Mouse (Mus musculus): Measurements from ENCODE around the gene Fam173b. TPM values are rescaled to one million over a fixed set of nuclear protein-coding genes. Genes with fewer than 3 reads are reported as not detected.

Gene Fam173b
- total RNA-seq (2014; rRNA removed; ENCODE audit: low replicate concordance) (9.7 and 15.1 TPM in 2 replicates), polyA plus RNA-seq (2015; fragmentation: Nextera tagmentation; extraction: Ambion mirVana) (13.4 and 15.3 TPM in 2 replicates)

GRCm38 (mm10) chr15:31601646-31602374 is at the start of gene Fam173b, which contains the start of gene Cct5:
Fam173b (plus strand) TSS chr15:31601852.
Cct5 (minus strand) TSS chr15:31601804.
- ATAC-seq (ENCODE audit: insufficient read depth, low read depth): peak; percentile 89
- DNase-seq (ENCODE audit: low spot score): peak; percentile 97

GRCm38 (mm10) chr15:31554855-31555254 is 46.8 kb upstream of the Fam173b start:
- ATAC-seq (ENCODE audit: insufficient read depth, low read depth): no peak
- 79% methylated on average over 2 of the region's 2 CpGs for WGBS
- H3K9ac ChIP-seq (replicated peaks; ENCODE audit: low read depth, low read length): no peak overlapping the region
- no peak overlapping the region for H3K4me3 ChIP-seq (ENCODE audit: low read depth, low read length)
- TF ChIP-seq CTCF (IDR thresholded peaks at IDR 0.05; ENCODE audit: low read depth): no peak
- TF ChIP-seq EP300 (IDR thresholded peaks at IDR 0.05; ENCODE audit: low read depth): no peak
- H3K9me3 ChIP-seq (replicated peaks; ENCODE audit: control insufficient read depth, low read length): no peaks in the 10 kb centered on the region
- H3K4me1 ChIP-seq (ENCODE audit: control insufficient read depth, insufficient read depth): no peaks in the 10 kb centered on the region
- H3K4me2 ChIP-seq (ENCODE audit: low read depth, low read length): no peak overlapping the region
- H3K27ac ChIP-seq (ENCODE audit: low read depth): no peak overlapping the region
- DNase-seq (ENCODE audit: low spot score): no peak
- no peaks in the 10 kb centered on the region for H3K27me3 ChIP-seq (ENCODE audit: control insufficient read depth, insufficient read depth, low read length)
- H3K36me3 ChIP-seq (replicated peaks; ENCODE audit: control insufficient read depth, insufficient read depth, low read length): no peaks in the 10 kb centered on the region

More at GRCm38 (mm10) chr15:31601646-31602374, at the start of gene Fam173b, which contains the start of gene Cct5:
- H3K9ac ChIP-seq (replicated peaks; ENCODE audit: low read depth, low read length): peak within 1 kb of the TSS; percentile 75
- H3K27me3 ChIP-seq (ENCODE audit: control insufficient read depth, insufficient read depth, low read length): no peaks in the 10 kb centered on the region
- H3K9me3 ChIP-seq (replicated peaks; ENCODE audit: control insufficient read depth, low read length): no peaks in the 10 kb centered on the region
- H3K4me1 ChIP-seq (ENCODE audit: control insufficient read depth, insufficient read depth): peaks cover 18% of the 10 kb centered on the region
- under 1% methylated on average over 63 of the region's 63 CpGs for WGBS
- TF ChIP-seq CTCF (IDR thresholded peaks at IDR 0.05; ENCODE audit: low read depth): no peak
- peak; percentile 92 for TF ChIP-seq EP300 (IDR thresholded peaks at IDR 0.05; ENCODE audit: low read depth)
- H3K4me3 ChIP-seq (ENCODE audit: low read depth, low read length): peak within 1 kb of the TSS; percentile 70
- H3K27ac ChIP-seq (ENCODE audit: low read depth): peak within 1 kb of the TSS; percentile 83
- H3K36me3 ChIP-seq (replicated peaks; ENCODE audit: control insufficient read depth, insufficient read depth, low read length): peaks cover 10% of the 10 kb centered on the region; the same call in 1 of the 2 replicates
- H3K4me2 ChIP-seq (ENCODE audit: low read depth, low read length): peak within 1 kb of the TSS; percentile 90

GRCm38 (mm10) chr15:31561390-31561789 is 40.3 kb upstream of the Fam173b start:
- no peaks in the 10 kb centered on the region for H3K9me3 ChIP-seq (replicated peaks; ENCODE audit: control insufficient read depth, low read length)
- ATAC-seq (ENCODE audit: insufficient read depth, low read depth) (no peak), DNase-seq (ENCODE audit: low spot score) (no peak)
- TF ChIP-seq CTCF (IDR thresholded peaks at IDR 0.05; ENCODE audit: low read depth): no peak
- TF ChIP-seq EP300 (IDR thresholded peaks at IDR 0.05; ENCODE audit: low read depth): no peak
- H3K9ac ChIP-seq (replicated peaks; ENCODE audit: low read depth, low read length): no peak overlapping the region
- H3K27ac ChIP-seq (ENCODE audit: low read depth): no peak overlapping the region
- H3K36me3 ChIP-seq (replicated peaks; ENCODE audit: control insufficient read depth, insufficient read depth, low read length): no peaks in the 10 kb centered on the region
- WGBS: 78% methylated on average over 6 of the region's 6 CpGs
- H3K27me3 ChIP-seq (ENCODE audit: control insufficient read depth, insufficient read depth, low read length): no peaks in the 10 kb centered on the region
- no peak overlapping the region for H3K4me2 ChIP-seq (ENCODE audit: low read depth, low read length)
- 0 out of 2 replicates have a peak, but pooled peaks cover 5% of the 10 kb centered on the region for H3K4me1 ChIP-seq (ENCODE audit: control insufficient read depth, insufficient read depth)
- H3K4me3 ChIP-seq (ENCODE audit: low read depth, low read length): no peak overlapping the region

GRCm38 (mm10) chr15:31561976-31562375 is 39.7 kb upstream of the Fam173b start:
- 95% methylated on average over 4 of the region's 4 CpGs for WGBS

GRCm38 (mm10) chr15:31562847-31563246 is 38.8 kb upstream of the Fam173b start:
- no peak overlapping the region for H3K9ac ChIP-seq (replicated peaks; ENCODE audit: low read depth, low read length)
- no peak for DNase-seq (ENCODE audit: low spot score)
- no peaks in the 10 kb centered on the region for H3K27me3 ChIP-seq (ENCODE audit: control insufficient read depth, insufficient read depth, low read length)
- 0 out of 2 replicates have a peak, but pooled peaks cover 5% of the 10 kb centered on the region for H3K4me1 ChIP-seq (ENCODE audit: control insufficient read depth, insufficient read depth)
- ATAC-seq (ENCODE audit: insufficient read depth, low read depth): no peak
- H3K4me2 ChIP-seq (ENCODE audit: low read depth, low read length): no peak overlapping the region
- no peaks in the 10 kb centered on the region for H3K9me3 ChIP-seq (replicated peaks; ENCODE audit: control insufficient read depth, low read length)
- H3K36me3 ChIP-seq (replicated peaks; ENCODE audit: control insufficient read depth, insufficient read depth, low read length): no peaks in the 10 kb centered on the region
- TF ChIP-seq EP300 (IDR thresholded peaks at IDR 0.05; ENCODE audit: low read depth) (no peak), CTCF (IDR thresholded peaks at IDR 0.05; ENCODE audit: low read depth) (no peak)
- H3K4me3 ChIP-seq (ENCODE audit: low read depth, low read length): no peak overlapping the region
- no peak overlapping the region for H3K27ac ChIP-seq (ENCODE audit: low read depth)
- 32% methylated on average over 8 of the region's 8 CpGs for WGBS

More at GRCm38 (mm10) chr15:31561976-31562375, 39.7 kb upstream of the Fam173b start:
- H3K9me3 ChIP-seq (replicated peaks; ENCODE audit: control insufficient read depth, low read length): no peaks in the 10 kb centered on the region
- no peak overlapping the region for H3K4me2 ChIP-seq (ENCODE audit: low read depth, low read length)
- no peak overlapping the region for H3K4me3 ChIP-seq (ENCODE audit: low read depth, low read length)
- no peak overlapping the region for H3K9ac ChIP-seq (replicated peaks; ENCODE audit: low read depth, low read length)
- H3K4me1 ChIP-seq (ENCODE audit: control insufficient read depth, insufficient read depth): 0 out of 2 replicates have a peak, but pooled peaks cover 5% of the 10 kb centered on the region
- ATAC-seq (ENCODE audit: insufficient read depth, low read depth) (no peak), DNase-seq (ENCODE audit: low spot score) (no peak)
- H3K36me3 ChIP-seq (replicated peaks; ENCODE audit: control insufficient read depth, insufficient read depth, low read length): no peaks in the 10 kb centered on the region
- TF ChIP-seq CTCF (IDR thresholded peaks at IDR 0.05; ENCODE audit: low read depth) (no peak), EP300 (IDR thresholded peaks at IDR 0.05; ENCODE audit: low read depth) (no peak)
- H3K27ac ChIP-seq (ENCODE audit: low read depth): no peak overlapping the region
- no peaks in the 10 kb centered on the region for H3K27me3 ChIP-seq (ENCODE audit: control insufficient read depth, insufficient read depth, low read length)
